Mouse (Mus musculus) megakaryocyte progenitor cell, adult 5-6 weeks (primary cell): ENCODE measurements around the gene Phf2. TPM values are rescaled to one million over a fixed set of nuclear protein-coding genes. Genes with fewer than 3 reads are reported as not detected.

Source experiments
- total RNA-seq, 2 experiments: library from RNA; stranded (forward) in 1 of 2; stranded (reverse) in 1 of 2; fragments of 157-497, 149-512 nt in 1 of 2; fragments of 200-1000 nt in 1 of 2; gene quantifications; 2 replicates each; pipeline versions ENCODE4 v1.2.3 to v1.2.4; 2015 to 2017

Phf2 gene
- total RNA-seq, 2 experiments from 2014 or later, result 9.1 to 21.6 TPM

Other genes with a start within 250 kb of the Phf2 start
- 3.3 and 4.4 TPM in 2 replicates for gene Ptpdc1, start 245.5 kb downstream of the Phf2 start, total RNA-seq (2015)
- 1.8 and 3.4 TPM in 2 replicates for gene Ptpdc1, start 245.5 kb downstream of the Phf2 start, total RNA-seq (2017)
- not detected in 2 replicates for gene Barx1, start 208.1 kb downstream of the Phf2 start, total RNA-seq (2015)
- gene Barx1, start 208.1 kb downstream of the Phf2 start, total RNA-seq (2017), result not detected in 2 replicates
- 211 and 215 TPM in 2 replicates for gene Fam120a, start 96.9 kb upstream of the Phf2 start, total RNA-seq (2015)
- gene Fam120a, start 96.9 kb upstream of the Phf2 start, total RNA-seq (2017), result 118 and 129 TPM in 2 replicates